Mouse (Mus musculus) ES-Bruce4 (cell line): Measurements from ENCODE around the gene Selenos.

Experiments used
- CTCF ChIP-seq: IDR thresholded peaks from one replicate; pipeline ENCODE4 v1.8.1; 2011; ENCODE audit warnings: low read depth, low read length
- POLR2A ChIP-seq: IDR thresholded peaks from one replicate; pipeline ENCODE4 v1.8.1; 2011; ENCODE audit warnings: low read length; ENCODE audit not compliant: insufficient read depth

- no peak for TF ChIP-seq CTCF
- no peak for TF ChIP-seq POLR2A
Observed at GRCm38 (mm10) chr7:66120139-66120538, 40.7 kb downstream of the Selenos start.
